Mouse (Mus musculus): ENCODE data around the gene Gnpnat1. TPM values are rescaled to one million over a fixed set of nuclear protein-coding genes. Genes with fewer than 3 reads are reported as not detected.
A peak's percentile ranks its signal among the peaks of the same experiment; 100 is the strongest.

The Gnpnat1 gene
- polyA plus RNA-seq, 1 experiment from 2014 or later: 31.0 TPM

DNA sequence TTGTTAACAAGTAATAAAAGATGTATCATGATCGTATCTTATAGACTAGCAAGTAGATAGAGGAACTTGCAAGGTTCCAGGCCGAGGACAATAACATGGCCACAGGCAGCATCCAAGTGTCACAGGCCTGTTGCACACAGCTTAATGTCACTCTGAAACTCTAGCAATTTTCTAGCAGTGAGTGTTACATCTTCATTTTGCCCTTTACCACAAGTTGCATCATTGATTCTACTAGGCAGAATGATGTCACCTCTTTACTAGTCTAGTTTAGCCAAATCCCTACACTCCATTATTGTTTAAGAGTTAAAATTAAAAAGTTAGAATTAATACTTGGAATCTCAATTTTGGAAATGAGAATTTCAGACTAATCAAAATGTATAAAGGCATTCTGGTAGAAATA lies 19.1 kb downstream of the Gnpnat1 start:
- 91% methylated on average over 2 of the region's 2 CpGs for WGBS
- H3K27ac ChIP-seq (ENCODE audit: low read depth, low read length): no peak overlapping the region
- no peak overlapping the region for H3K9ac ChIP-seq (replicated peaks; ENCODE audit: low read depth, low read length)
- H3K4me1 ChIP-seq (ENCODE audit: control insufficient read depth, insufficient read depth, low read length): peaks cover 7% of the 10 kb centered on the region; the same call in 1 of the 2 replicates
- peaks cover 7% of the 10 kb centered on the region for H3K36me3 ChIP-seq (ENCODE audit: control insufficient read depth, insufficient read depth, low read length)
- no peaks in the 10 kb centered on the region for H3K9me3 ChIP-seq (ENCODE audit: control insufficient read depth, low read length)
- no peak overlapping the region for H3K4me2 ChIP-seq (ENCODE audit: low read depth, low read length)
- no peak for ATAC-seq (ENCODE audit: low read depth)
- H3K27me3 ChIP-seq (ENCODE audit: control insufficient read depth, insufficient read depth, low read length): no peaks in the 10 kb centered on the region
- H3K4me3 ChIP-seq (ENCODE audit: low read depth, low read length): no peak overlapping the region

DNA sequence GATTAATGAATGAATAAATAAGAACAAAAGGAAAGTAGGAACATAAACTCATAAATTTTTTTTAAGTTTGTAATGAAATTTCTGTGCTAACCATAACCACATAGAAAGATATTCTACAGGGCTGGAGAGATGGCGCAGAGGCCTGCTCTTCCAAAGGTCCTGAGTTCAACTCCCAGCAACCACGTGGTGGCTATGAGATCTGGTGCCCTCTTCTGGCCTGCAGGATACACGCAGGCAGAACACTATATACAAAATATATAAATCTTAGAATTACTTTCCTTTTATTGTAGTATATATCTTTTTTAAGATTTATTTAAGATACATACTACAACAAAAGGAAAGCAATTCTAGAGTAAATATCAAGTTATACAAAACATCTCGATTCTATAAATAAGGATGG lies 21.8 kb downstream of the Gnpnat1 start:
- Histone ChIP-seq H3K4me1 (ENCODE audit: control insufficient read depth, insufficient read depth, low read length) (peaks cover 3% of the 10 kb centered on the region; the same call in 1 of the 2 replicates), H3K36me3 (ENCODE audit: control insufficient read depth, insufficient read depth, low read length) (peaks cover 22% of the 10 kb centered on the region), H3K4me3 (ENCODE audit: low read depth, low read length) (no peak overlapping the region), H3K9me3 (ENCODE audit: control insufficient read depth, low read length) (no peaks in the 10 kb centered on the region), H3K27me3 (ENCODE audit: control insufficient read depth, insufficient read depth, low read length) (no peaks in the 10 kb centered on the region), H3K27ac (ENCODE audit: low read depth, low read length) (no peak overlapping the region), H3K4me2 (ENCODE audit: low read depth, low read length) (no peak overlapping the region), H3K9ac (replicated peaks; ENCODE audit: low read depth, low read length) (no peak overlapping the region)
- no peak for ATAC-seq (ENCODE audit: low read depth)
- 79% methylated on average over 4 of the region's 4 CpGs for WGBS

DNA sequence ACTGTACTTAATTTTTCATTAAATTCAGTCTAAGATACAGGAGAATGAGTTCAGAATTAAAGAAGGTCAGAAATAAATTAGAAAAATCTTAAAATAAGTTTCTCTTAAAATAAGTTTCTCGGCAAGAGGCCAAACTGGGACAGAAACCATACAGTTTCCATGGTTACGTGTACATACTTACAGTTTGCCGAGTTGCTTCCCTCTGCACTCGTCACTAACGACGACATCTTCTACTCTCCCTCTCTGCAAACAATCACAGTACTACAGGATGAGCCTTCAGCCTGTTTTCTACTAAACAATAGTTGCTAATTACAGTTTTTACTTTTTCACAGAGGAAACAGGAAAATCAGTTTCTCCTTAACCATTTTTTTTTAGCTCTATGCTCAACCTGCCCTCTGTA lies 24.0 kb downstream of the Gnpnat1 start:
- Histone ChIP-seq H3K9me3 (ENCODE audit: control insufficient read depth, low read length) (no peaks in the 10 kb centered on the region), H3K4me2 (ENCODE audit: low read depth, low read length) (no peak overlapping the region), H3K4me1 (ENCODE audit: control insufficient read depth, insufficient read depth, low read length) (no peaks in the 10 kb centered on the region), H3K27me3 (ENCODE audit: control insufficient read depth, insufficient read depth, low read length) (no peaks in the 10 kb centered on the region), H3K4me3 (ENCODE audit: low read depth, low read length) (no peak overlapping the region), H3K9ac (replicated peaks; ENCODE audit: low read depth, low read length) (no peak overlapping the region), H3K36me3 (ENCODE audit: control insufficient read depth, insufficient read depth, low read length) (peaks cover 22% of the 10 kb centered on the region), H3K27ac (ENCODE audit: low read depth, low read length) (no peak overlapping the region)
- WGBS: 85% methylated on average over 6 of the region's 6 CpGs
- ATAC-seq (ENCODE audit: low read depth): no peak

DNA sequence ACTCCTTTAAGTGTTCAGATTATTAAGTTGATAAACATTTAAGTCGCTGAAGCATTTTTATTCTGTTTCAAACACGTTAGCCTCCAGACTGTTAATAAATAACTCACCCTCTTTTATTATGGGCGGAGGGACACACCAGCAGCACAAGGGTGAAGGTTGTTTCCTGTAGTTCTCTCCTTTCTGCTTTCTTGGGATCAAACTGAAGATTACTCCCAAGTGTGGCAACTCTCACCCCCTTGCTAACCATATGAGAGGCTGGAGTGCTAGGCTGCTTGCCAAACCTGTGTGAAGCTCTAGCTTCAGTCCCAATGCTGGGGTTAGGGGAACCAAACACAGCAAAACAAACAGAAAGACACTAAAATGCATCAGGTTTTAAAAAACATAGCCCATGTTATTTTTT lies 25.9 kb downstream of the Gnpnat1 start:
- no peak for ATAC-seq (ENCODE audit: low read depth)
- Histone ChIP-seq H3K4me3 (ENCODE audit: low read depth, low read length) (no peak overlapping the region), H3K27me3 (ENCODE audit: control insufficient read depth, insufficient read depth, low read length) (no peaks in the 10 kb centered on the region), H3K36me3 (ENCODE audit: control insufficient read depth, insufficient read depth, low read length) (peaks cover 22% of the 10 kb centered on the region), H3K4me1 (ENCODE audit: control insufficient read depth, insufficient read depth, low read length) (no peaks in the 10 kb centered on the region), H3K9me3 (ENCODE audit: control insufficient read depth, low read length) (no peaks in the 10 kb centered on the region), H3K27ac (ENCODE audit: low read depth, low read length) (no peak overlapping the region), H3K4me2 (ENCODE audit: low read depth, low read length) (no peak overlapping the region), H3K9ac (replicated peaks; ENCODE audit: low read depth, low read length) (no peak overlapping the region)
- WGBS: 79% methylated on average over 3 of the region's 3 CpGs

DNA sequence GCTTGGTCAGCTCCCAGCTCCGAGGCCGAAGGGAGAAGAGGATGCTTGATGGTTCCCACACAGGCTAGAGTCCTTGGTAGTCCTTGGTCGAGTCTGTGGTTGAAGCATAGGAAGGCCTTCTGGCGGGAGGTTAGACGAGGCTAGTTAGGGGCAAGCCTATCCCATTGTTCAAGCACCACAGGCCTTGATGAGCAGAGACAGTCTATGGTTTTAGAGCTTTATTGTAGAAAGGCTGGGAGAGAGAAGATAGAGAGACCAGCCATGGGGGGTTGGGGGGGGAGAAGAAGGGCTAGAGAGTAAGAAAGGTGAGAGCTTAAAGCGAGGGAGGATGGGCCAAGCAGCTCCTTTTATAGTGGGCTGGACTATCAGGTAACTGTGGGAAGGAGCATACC lies 39.5 kb downstream of the Gnpnat1 start:
- Histone ChIP-seq H3K27ac (ENCODE audit: low read depth, low read length) (no peak overlapping the region), H3K4me3 (ENCODE audit: low read depth, low read length) (no peak overlapping the region), H3K4me1 (ENCODE audit: control insufficient read depth, insufficient read depth, low read length) (no peaks in the 10 kb centered on the region), H3K36me3 (ENCODE audit: control insufficient read depth, insufficient read depth, low read length) (peaks cover 12% of the 10 kb centered on the region; the same call in 1 of the 2 replicates), H3K27me3 (ENCODE audit: control insufficient read depth, insufficient read depth, low read length) (no peaks in the 10 kb centered on the region), H3K9me3 (ENCODE audit: control insufficient read depth, low read length) (no peaks in the 10 kb centered on the region), H3K4me2 (ENCODE audit: low read depth, low read length) (no peak overlapping the region), H3K9ac (replicated peaks; ENCODE audit: low read depth, low read length) (no peak overlapping the region)
- 89% methylated on average over 6 of the region's 6 CpGs for WGBS
- ATAC-seq (ENCODE audit: low read depth): peak; percentile 11; the same call in 1 of the 2 replicates

DNA sequence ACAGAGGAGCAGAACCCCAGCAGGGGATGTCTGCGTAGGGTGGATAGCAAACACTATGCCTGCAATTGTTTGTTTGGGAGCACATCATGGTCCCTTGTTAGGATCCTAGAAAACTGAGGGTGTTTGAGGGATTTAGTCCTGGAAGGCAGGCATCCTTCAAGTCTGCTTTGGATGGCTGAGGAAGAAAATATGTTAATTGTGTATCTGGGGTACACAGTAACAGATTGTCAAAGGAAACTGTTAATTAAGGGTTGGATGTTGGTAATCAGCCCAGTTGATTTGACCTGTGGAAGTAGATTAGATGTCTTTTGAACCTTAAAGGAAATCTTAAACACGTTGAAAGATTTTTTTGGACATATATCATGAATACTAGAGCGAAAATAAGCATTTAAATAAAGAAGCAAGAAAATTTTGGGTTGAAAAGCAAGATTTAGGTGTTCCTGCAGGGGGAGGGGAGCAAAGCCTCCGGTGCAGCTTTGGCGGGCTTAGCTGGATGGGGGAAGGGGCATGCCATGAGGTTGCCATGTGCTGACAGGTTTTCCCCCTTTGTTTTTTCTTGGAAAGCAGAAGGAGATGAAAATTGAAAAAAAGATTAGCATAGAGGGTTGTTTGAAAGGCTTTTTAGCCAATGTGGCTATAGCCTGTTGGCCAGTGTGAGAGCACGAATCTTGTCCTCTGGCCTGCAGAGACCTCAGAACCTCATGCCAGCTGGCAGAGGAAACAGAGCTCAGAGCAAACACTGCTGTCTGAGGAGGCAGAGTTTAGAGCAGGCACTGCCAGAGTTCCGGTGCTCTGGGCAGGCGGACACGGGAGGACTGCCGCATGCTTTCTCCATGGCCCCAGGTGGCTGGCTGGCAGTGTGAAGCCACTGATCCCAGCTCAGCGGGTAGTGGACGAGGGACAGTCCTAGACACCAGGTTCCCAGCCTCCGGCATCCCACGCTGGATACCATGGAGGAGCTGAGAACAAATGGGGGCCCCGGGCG lies 40.2 kb downstream of the Gnpnat1 start:
- Histone ChIP-seq H3K9me3 (ENCODE audit: control insufficient read depth, low read length) (no peaks in the 10 kb centered on the region), H3K27me3 (ENCODE audit: control insufficient read depth, insufficient read depth, low read length) (no peaks in the 10 kb centered on the region), H3K9ac (replicated peaks; ENCODE audit: low read depth, low read length) (no peak overlapping the region), H3K4me2 (ENCODE audit: low read depth, low read length) (no peak overlapping the region), H3K27ac (ENCODE audit: low read depth, low read length) (no peak overlapping the region), H3K36me3 (ENCODE audit: control insufficient read depth, insufficient read depth, low read length) (peaks cover 7% of the 10 kb centered on the region; the same call in 1 of the 2 replicates), H3K4me3 (ENCODE audit: low read depth, low read length) (no peak overlapping the region), H3K4me1 (ENCODE audit: control insufficient read depth, insufficient read depth, low read length) (no peaks in the 10 kb centered on the region)
- peak; percentile 11; the same call in 1 of the 2 replicates for ATAC-seq (ENCODE audit: low read depth)
- WGBS: 79% methylated on average over 16 of the region's 16 CpGs

DNA sequence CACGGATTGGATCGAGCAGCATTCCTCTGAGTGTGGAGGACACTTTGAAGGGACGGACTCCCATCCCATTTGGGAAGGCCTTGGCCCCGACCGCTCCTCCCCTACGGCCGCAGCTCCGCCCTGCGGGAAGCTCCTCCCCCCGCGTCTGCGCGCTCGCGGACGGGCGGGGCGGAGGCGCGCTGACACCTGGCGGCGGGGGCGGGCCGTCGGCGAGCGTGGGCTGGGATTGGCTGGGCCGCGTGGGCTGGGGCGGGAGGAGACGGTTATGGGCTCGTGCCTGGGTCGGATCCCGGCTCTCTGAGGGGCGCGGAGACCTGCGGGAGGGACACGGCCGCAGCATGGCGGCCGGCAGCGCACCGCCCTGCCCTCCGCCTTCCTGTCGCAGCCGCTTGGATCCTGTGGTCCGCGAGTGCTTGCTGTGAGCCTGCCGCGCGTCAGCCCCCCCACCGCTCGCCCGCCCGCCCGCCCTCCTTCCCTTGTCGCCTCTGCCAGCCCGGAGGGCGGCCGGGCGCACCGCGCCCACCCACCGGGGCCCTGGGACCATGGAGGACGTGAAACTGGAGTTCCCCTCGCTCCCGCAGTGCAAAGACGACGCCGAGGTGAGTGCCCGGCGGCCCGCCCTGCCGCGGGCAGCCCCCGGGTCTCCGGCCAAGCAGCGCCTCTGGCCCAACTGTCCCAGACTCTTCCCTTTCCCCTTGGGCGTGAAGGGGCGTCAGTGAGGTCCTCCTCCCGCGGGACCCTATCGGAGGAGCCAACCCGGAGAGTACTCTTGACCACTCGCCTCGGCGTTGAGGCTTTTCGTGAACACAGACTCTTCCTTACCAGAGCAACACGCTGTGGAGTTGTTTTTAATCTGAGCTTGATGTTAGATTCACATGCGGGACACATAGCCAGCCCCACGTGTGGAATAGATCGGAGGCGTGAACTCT lies 53.5 kb downstream of the Gnpnat1 start, which contains the start of gene Styx:
Gene Styx (plus strand): TSS at position 163 of the 929 bp plus-strand sequence.
- Histone ChIP-seq H3K36me3 (ENCODE audit: control insufficient read depth, insufficient read depth, low read length) (peaks cover 16% of the 10 kb centered on the region), H3K27ac (ENCODE audit: low read depth, low read length) (peak within 1 kb of the TSS; percentile 67), H3K4me3 (ENCODE audit: low read depth, low read length) (peak within 1 kb of the TSS; percentile 71), H3K4me2 (ENCODE audit: low read depth, low read length) (peak within 1 kb of the TSS; percentile 83), H3K9ac (replicated peaks; ENCODE audit: low read depth, low read length) (peak within 1 kb of the TSS; percentile 62), H3K27me3 (ENCODE audit: control insufficient read depth, insufficient read depth, low read length) (no peaks in the 10 kb centered on the region), H3K4me1 (ENCODE audit: control insufficient read depth, insufficient read depth, low read length) (0 out of 2 replicates have a peak, but pooled peaks cover 6% of the 10 kb centered on the region), H3K9me3 (ENCODE audit: control insufficient read depth, low read length) (no peaks in the 10 kb centered on the region)
- WGBS: under 1% methylated on average over 64 of the region's 93 CpGs
- ATAC-seq (ENCODE audit: low read depth): peak; percentile 98

DNA sequence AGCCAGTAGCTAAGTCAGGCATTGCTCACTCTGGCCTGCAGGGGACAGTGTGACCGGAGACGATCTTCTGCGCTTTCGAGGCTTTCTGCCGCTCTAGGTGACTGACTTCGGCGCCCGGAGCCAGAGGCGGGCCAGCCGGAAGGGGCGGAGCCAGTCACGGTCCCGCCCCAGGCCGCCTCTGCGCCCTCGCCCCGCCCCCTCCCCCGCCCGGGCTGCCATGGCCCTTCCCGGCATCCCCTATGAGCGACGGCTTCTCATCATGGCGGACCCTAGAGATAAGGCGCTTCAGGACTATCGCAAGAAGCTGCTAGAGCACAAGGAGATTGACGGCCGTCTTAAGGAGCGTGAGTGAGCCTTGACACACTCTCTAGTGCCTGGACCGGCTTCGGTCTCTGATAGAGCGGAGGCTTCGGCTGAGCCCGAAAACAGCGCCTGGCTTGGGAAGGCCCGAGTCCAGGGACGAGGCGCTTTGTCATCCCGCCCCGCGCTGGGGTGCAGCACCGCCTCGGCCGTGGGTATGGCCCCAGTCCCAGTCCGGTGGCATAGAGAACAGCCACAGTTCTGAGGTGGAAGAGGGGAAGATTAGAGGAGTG lies 75.0 kb downstream of the Gnpnat1 start, which contains the start of gene Psmc6:
Gene Psmc6 (plus strand): TSS at position 200 of the 593 bp plus-strand sequence.
- Histone ChIP-seq H3K27ac (ENCODE audit: low read depth, low read length) (peak within 1 kb of the TSS; percentile 91), H3K9ac (replicated peaks; ENCODE audit: low read depth, low read length) (peak within 1 kb of the TSS; percentile 91), H3K4me1 (ENCODE audit: control insufficient read depth, insufficient read depth, low read length) (peaks cover 5% of the 10 kb centered on the region; the same call in 1 of the 2 replicates), H3K4me2 (ENCODE audit: low read depth, low read length) (peak within 1 kb of the TSS; percentile 67), H3K36me3 (ENCODE audit: control insufficient read depth, insufficient read depth, low read length) (peaks cover 12% of the 10 kb centered on the region; the same call in 1 of the 2 replicates), H3K4me3 (ENCODE audit: low read depth, low read length) (peak within 1 kb of the TSS; percentile 89), H3K27me3 (ENCODE audit: control insufficient read depth, insufficient read depth, low read length) (no peaks in the 10 kb centered on the region; the same call in 1 of the 2 replicates), H3K9me3 (ENCODE audit: control insufficient read depth, low read length) (no peaks in the 10 kb centered on the region)
- ATAC-seq (ENCODE audit: low read depth): peak; percentile 97
- WGBS: under 1% methylated on average over 44 of the region's 44 CpGs

Measured in neural tube, embryonic 14.5 days (tissue).